ENCODE assay signal across 11 mouse cellular contexts in genomic region chr17:47424186-47424585, GRCm38 (mm10). TPM values are rescaled to one million over a fixed set of nuclear protein-coding genes. Genes with fewer than 3 reads are reported as not detected.
"Had no signal": no experiment of that assay in that cellular context is flagged by ENCODE, and none has a peak within 500 bp of the region (broad histone marks: within the 10 kb centered on the region; RNA-seq: fewer than 3 reads in every experiment).

No protein-coding gene starts in this region.

- H3K4me1 ChIP-seq: limb, embryonic 12.5 days had no signal

- ATAC-seq: midbrain, embryonic 13.5 days had no signal

- H3K27me3 ChIP-seq: midbrain, embryonic 13.5 days had no signal

- H3K4me3 ChIP-seq: layer of hippocampus, adult 2 months; limb, embryonic 12.5 days; midbrain, embryonic 13.5 days had no signal

- H3K9ac ChIP-seq: limb, embryonic 12.5 days; liver, embryonic 14.5 days; midbrain, embryonic 13.5 days had no signal

- H3K9me3 ChIP-seq: limb, embryonic 12.5 days; midbrain, embryonic 13.5 days had no signal

- H3K4me2 ChIP-seq: limb, embryonic 12.5 days; midbrain, embryonic 13.5 days had no signal

- H3K27ac ChIP-seq: layer of hippocampus, adult 2 months; limb, embryonic 12.5 days; liver, embryonic 14.5 days; midbrain, embryonic 13.5 days had no signal

- DNase-seq: kidney, postnatal 10 days; kidney, postnatal 4 days; liver; lung, adult 2 months; right cerebral cortex, adult 18-20 months; thymus, postnatal 4 days had no signal

- H3K36me3 ChIP-seq: limb, embryonic 12.5 days; midbrain, embryonic 13.5 days had no signal

RNA-seq across cellular contexts. Expression of gene AI661453, which starts 12.2 kb away (rescaled TPM):
- polyA plus RNA-seq: neural tube, embryonic 14.5 days had no signal
